Mouse (Mus musculus): ENCODE measurements around the gene BC004004.
A peak's percentile ranks its signal among the peaks of the same experiment; 100 is the strongest.

The BC004004 gene

DNA sequence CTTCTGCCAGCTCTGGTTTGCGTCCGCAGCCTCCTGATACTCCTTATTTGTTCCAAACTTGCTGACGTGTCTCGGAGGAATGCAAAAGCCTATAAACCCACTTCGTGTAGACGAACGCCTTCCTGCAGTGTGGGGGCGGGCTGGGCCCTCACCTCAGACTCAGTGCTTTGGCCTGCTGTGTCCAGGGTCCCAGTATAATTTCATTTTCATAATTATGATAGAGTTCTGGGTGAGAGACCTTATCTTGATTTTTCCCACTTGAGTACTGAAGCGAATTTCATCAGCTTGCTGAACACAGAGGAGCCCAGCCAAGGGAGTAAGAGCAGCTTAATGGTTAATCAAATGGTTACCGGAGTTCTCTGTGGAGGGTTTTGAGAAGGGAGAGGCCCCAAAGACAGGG lies 28.7 kb downstream of the BC004004 start:
- H3K9me3 ChIP-seq (ENCODE audit: low read length) = no peaks in the 10 kb centered on the region
- TF ChIP-seq POU5F1 (IDR thresholded peaks at IDR 0.05; ENCODE audit: borderline replicate concordance, low read length) = no peak
- no peak for TF ChIP-seq NANOG (IDR thresholded peaks at IDR 0.05; ENCODE audit: borderline replicate concordance, low read length)
- TF ChIP-seq CTCF (conservative IDR thresholded peaks at IDR 0.05; ENCODE audit: low read length) = no peak
- peaks cover 92% of the 10 kb centered on the region for H3K36me3 ChIP-seq (ENCODE audit: insufficient read depth, low read length)
- peaks cover 48% of the 10 kb centered on the region for H3K4me1 ChIP-seq (replicated peaks; ENCODE audit: low read depth, low read length)
- H3K27me3 ChIP-seq (ENCODE audit: insufficient read depth, low read length) = no peaks in the 10 kb centered on the region
- no peak overlapping the region for H3K4me3 ChIP-seq (replicated peaks; ENCODE audit: low read length)

DNA sequence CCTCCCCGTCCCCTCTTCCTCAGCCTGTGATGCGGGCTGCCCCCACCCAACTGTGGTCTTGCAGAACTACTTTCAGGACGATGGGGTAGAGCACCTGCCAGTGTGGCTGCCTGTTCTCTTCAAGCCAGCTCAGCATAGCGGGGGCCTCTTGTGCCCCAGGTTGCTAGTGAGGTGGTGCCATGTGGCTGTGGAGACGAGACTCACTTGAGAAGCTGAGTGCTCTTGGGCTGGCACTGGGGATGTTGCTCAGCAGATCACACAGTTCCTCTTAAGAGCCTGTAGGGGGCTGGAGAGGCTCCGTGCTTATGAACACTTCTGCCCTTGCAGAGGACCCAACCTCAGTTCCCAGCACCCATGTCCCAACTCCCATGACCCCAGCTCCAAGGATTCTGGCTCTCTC lies 29.2 kb downstream of the BC004004 start:
- H3K9me3 ChIP-seq (ENCODE audit: low read length) = no peaks in the 10 kb centered on the region
- H3K36me3 ChIP-seq (ENCODE audit: insufficient read depth, low read length) = peaks cover 93% of the 10 kb centered on the region
- no peak overlapping the region for H3K4me3 ChIP-seq (replicated peaks; ENCODE audit: low read length)
- TF ChIP-seq POU5F1 (IDR thresholded peaks at IDR 0.05; ENCODE audit: borderline replicate concordance, low read length) (no peak), CTCF (conservative IDR thresholded peaks at IDR 0.05; ENCODE audit: low read length) (peak; percentile 36)
- no peaks in the 10 kb centered on the region for H3K27me3 ChIP-seq (ENCODE audit: insufficient read depth, low read length)
- H3K4me1 ChIP-seq (replicated peaks; ENCODE audit: low read depth, low read length) = peaks cover 53% of the 10 kb centered on the region

- TF ChIP-seq POU5F1 (IDR thresholded peaks at IDR 0.05; ENCODE audit: borderline replicate concordance, low read length) (no peak), CTCF (conservative IDR thresholded peaks at IDR 0.05; ENCODE audit: low read length) (no peak), NANOG (IDR thresholded peaks at IDR 0.05; ENCODE audit: borderline replicate concordance, low read length) (no peak)
- H3K4me1 ChIP-seq (replicated peaks; ENCODE audit: low read depth, low read length) = peaks cover 68% of the 10 kb centered on the region
- no peaks in the 10 kb centered on the region for H3K9me3 ChIP-seq (ENCODE audit: low read length)
- H3K36me3 ChIP-seq (ENCODE audit: insufficient read depth, low read length) = peaks cover 81% of the 10 kb centered on the region
- no peak overlapping the region for H3K4me3 ChIP-seq (replicated peaks; ENCODE audit: low read length)
- no peaks in the 10 kb centered on the region for H3K27me3 ChIP-seq (ENCODE audit: insufficient read depth, low read length)
Observed at GRCm38 (mm10) chr17:29299282-29299681, 30.7 kb downstream of the BC004004 start.

- no peak overlapping the region for H3K4me3 ChIP-seq (replicated peaks; ENCODE audit: low read length)
- no peak for TF ChIP-seq POU5F1 (IDR thresholded peaks at IDR 0.05; ENCODE audit: borderline replicate concordance, low read length)
- H3K4me1 ChIP-seq (replicated peaks; ENCODE audit: low read depth, low read length) = peaks cover 79% of the 10 kb centered on the region
- H3K9me3 ChIP-seq (ENCODE audit: low read length) = no peaks in the 10 kb centered on the region
- H3K36me3 ChIP-seq (ENCODE audit: insufficient read depth, low read length) = peaks cover 65% of the 10 kb centered on the region
- H3K27me3 ChIP-seq (ENCODE audit: insufficient read depth, low read length) = no peaks in the 10 kb centered on the region
Observed at GRCm38 (mm10) chr17:29300926-29301325, 32.3 kb downstream of the BC004004 start.

GRCm38 (mm10) chr17:29301421-29301820 lies 32.8 kb downstream of the BC004004 start:
- H3K4me3 ChIP-seq (replicated peaks; ENCODE audit: low read length) = no peak overlapping the region
- H3K36me3 ChIP-seq (ENCODE audit: insufficient read depth, low read length) = peaks cover 60% of the 10 kb centered on the region
- H3K9me3 ChIP-seq (ENCODE audit: low read length) = no peaks in the 10 kb centered on the region
- H3K27me3 ChIP-seq (ENCODE audit: insufficient read depth, low read length) = no peaks in the 10 kb centered on the region
- no peak for TF ChIP-seq CTCF (conservative IDR thresholded peaks at IDR 0.05; ENCODE audit: low read length)
- TF ChIP-seq POU5F1 (IDR thresholded peaks at IDR 0.05; ENCODE audit: borderline replicate concordance, low read length) = no peak
- TF ChIP-seq NANOG (IDR thresholded peaks at IDR 0.05; ENCODE audit: borderline replicate concordance, low read length) = no peak
- H3K4me1 ChIP-seq (replicated peaks; ENCODE audit: low read depth, low read length) = peaks cover 77% of the 10 kb centered on the region

DNA sequence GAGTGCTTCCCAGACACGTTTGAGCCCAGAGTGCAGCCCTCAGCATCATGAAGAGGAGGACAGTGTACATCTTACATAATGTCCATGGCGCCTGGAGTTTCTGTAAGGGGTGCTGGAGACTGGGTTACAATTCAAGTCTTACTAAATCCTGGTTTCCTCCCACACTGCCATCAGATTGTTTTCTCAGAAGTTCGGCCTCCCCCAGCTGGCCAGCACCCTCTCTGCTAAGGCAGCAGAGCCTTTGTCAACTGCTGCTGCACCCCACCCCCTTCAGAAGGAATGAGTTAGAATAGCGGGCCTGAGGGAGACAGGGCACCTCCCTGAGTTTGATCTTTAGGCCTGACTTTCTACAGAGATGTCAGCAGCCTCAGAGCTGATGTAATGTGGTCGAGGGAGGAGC lies 33.6 kb downstream of the BC004004 start:
- Histone ChIP-seq H3K36me3 (ENCODE audit: insufficient read depth, low read length) (peaks cover 54% of the 10 kb centered on the region), H3K4me1 (replicated peaks; ENCODE audit: low read depth, low read length) (peaks cover 70% of the 10 kb centered on the region), H3K9me3 (ENCODE audit: low read length) (no peaks in the 10 kb centered on the region), H3K4me3 (replicated peaks; ENCODE audit: low read length) (no peak overlapping the region), H3K27me3 (ENCODE audit: insufficient read depth, low read length) (no peaks in the 10 kb centered on the region)
- TF ChIP-seq POU5F1 (IDR thresholded peaks at IDR 0.05; ENCODE audit: borderline replicate concordance, low read length) = no peak
- TF ChIP-seq NANOG (IDR thresholded peaks at IDR 0.05; ENCODE audit: borderline replicate concordance, low read length) = no peak
- no peak for TF ChIP-seq CTCF (conservative IDR thresholded peaks at IDR 0.05; ENCODE audit: low read length)

DNA sequence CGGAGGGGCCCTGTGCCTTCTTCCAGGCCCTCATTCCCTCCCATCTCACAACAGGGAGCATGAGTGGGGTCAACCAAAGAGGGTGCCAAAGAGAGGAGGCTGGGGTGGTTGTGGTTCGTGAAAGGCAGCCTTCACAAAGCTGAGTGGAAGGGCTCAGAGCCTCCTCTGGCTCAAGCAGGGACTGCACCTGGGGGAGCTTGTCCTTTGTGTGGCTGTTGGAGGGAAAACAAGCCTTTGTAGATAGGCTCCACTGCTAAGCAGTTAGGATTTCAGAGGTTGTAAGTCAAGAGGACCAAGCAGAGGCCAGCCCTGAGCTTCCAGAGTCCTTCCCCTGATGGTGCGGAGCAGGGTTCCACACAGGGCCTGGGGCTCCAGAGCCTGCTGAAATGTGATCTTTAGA lies 34.5 kb downstream of the BC004004 start:
- Histone ChIP-seq H3K36me3 (ENCODE audit: insufficient read depth, low read length) (peaks cover 47% of the 10 kb centered on the region), H3K4me1 (replicated peaks; ENCODE audit: low read depth, low read length) (peaks cover 68% of the 10 kb centered on the region), H3K9me3 (ENCODE audit: low read length) (no peaks in the 10 kb centered on the region), H3K27me3 (ENCODE audit: insufficient read depth, low read length) (no peaks in the 10 kb centered on the region), H3K4me3 (replicated peaks; ENCODE audit: low read length) (0 out of 2 replicates have a peak overlapping the region, but pooled peaks have one; percentile 1)
- TF ChIP-seq CTCF (conservative IDR thresholded peaks at IDR 0.05; ENCODE audit: low read length) (peak; percentile 42; the same call in 1 of the 2 replicates), NANOG (IDR thresholded peaks at IDR 0.05; ENCODE audit: borderline replicate concordance, low read length) (no peak), POU5F1 (IDR thresholded peaks at IDR 0.05; ENCODE audit: borderline replicate concordance, low read length) (no peak)

DNA sequence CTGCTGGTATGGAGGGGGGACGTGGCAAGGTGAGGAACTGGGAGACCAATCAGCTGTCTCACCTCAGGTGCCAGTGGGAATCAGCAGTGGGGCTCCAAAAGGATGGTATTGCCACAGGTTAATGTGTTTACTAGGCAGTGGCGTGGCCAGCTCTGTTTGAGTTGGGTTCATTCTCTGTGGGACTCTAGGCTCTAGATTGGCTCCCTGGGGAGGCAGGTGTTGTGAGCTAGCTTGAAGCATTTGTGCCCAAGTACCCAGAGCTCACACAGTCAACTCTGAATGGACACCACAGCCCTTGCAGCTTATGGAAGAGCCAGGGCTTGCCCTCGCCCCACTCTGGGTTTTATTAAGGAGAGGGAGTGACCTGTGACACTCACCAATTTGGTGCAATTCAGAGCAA lies 35.3 kb downstream of the BC004004 start:
- Histone ChIP-seq H3K36me3 (ENCODE audit: insufficient read depth, low read length) (peaks cover 40% of the 10 kb centered on the region), H3K9me3 (ENCODE audit: low read length) (no peaks in the 10 kb centered on the region), H3K4me1 (replicated peaks; ENCODE audit: low read depth, low read length) (peaks cover 64% of the 10 kb centered on the region), H3K27me3 (ENCODE audit: insufficient read depth, low read length) (no peaks in the 10 kb centered on the region), H3K4me3 (replicated peaks; ENCODE audit: low read length) (0 out of 2 replicates have a peak overlapping the region, but pooled peaks have one; percentile 1)
- TF ChIP-seq POU5F1 (IDR thresholded peaks at IDR 0.05; ENCODE audit: borderline replicate concordance, low read length) = no peak
- TF ChIP-seq NANOG (IDR thresholded peaks at IDR 0.05; ENCODE audit: borderline replicate concordance, low read length) = no peak
- no peak for TF ChIP-seq CTCF (conservative IDR thresholded peaks at IDR 0.05; ENCODE audit: low read length)

DNA sequence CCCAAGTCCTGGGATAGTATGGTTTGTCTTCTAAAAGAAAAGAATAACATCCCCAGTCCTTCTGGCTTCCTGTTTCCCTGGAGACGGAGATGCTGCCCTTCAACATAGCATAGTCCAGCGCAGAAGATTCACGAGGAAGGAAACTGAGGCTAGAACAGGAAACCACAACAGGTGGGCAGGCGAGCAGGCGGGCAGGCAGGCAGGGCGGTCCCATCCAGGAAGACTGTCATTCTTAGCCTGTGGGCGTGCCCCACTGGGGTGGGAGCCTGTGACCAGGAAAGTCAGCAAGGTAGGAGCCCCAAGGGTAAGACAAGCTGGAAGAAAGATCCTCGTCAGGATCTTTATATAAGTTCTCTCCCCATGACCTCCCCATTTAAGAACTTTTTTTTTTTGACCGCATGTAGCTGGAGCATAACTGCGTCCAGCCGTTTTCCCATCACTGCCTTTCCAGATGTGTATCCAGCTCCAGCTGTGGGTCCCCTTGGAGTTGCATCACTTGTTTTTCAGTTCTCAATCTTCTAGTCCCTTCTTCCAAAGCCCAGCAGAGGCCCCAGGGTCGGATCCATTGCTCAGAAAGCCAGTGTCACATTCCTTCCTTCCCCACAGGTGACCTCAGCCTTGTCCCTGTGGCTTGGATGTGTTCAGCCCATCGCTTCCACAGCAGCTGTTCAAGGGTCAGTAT lies 35.9 kb downstream of the BC004004 start:
- Histone ChIP-seq H3K9me3 (ENCODE audit: low read length) (no peaks in the 10 kb centered on the region), H3K4me3 (replicated peaks; ENCODE audit: low read length) (0 out of 2 replicates have a peak overlapping the region, but pooled peaks have one; percentile 13), H3K36me3 (ENCODE audit: insufficient read depth, low read length) (peaks cover 34% of the 10 kb centered on the region), H3K27me3 (ENCODE audit: insufficient read depth, low read length) (no peaks in the 10 kb centered on the region), H3K4me1 (replicated peaks; ENCODE audit: low read depth, low read length) (peaks cover 68% of the 10 kb centered on the region)
- TF ChIP-seq NANOG (IDR thresholded peaks at IDR 0.05; ENCODE audit: borderline replicate concordance, low read length) = no peak
- no peak for TF ChIP-seq POU5F1 (IDR thresholded peaks at IDR 0.05; ENCODE audit: borderline replicate concordance, low read length)
- TF ChIP-seq CTCF (conservative IDR thresholded peaks at IDR 0.05; ENCODE audit: low read length) = no peak

Measured in E14TG2a.4 (cell line).